Mouse (Mus musculus): ENCODE measurements around the gene Plekha6.

GRCm38 (mm10) chr1:133132388-133133326, 31.4 kb upstream of the Plekha6 start:
- TF ChIP-seq POLR2A (IDR thresholded peaks at IDR 0.05; ENCODE audit: borderline replicate concordance, low read depth, low read length): no peak
- TF ChIP-seq CTCF (IDR thresholded peaks at IDR 0.05; ENCODE audit: low read depth, low read length): no peak; the same call in 1 of the 2 replicates
